Mouse (Mus musculus) intestine, postnatal 0 days (tissue): ENCODE results near the gene Traf4. TPM values are rescaled to one million over a fixed set of nuclear protein-coding genes. Genes with fewer than 3 reads are reported as not detected.

Experiments
- ATAC-seq: fragments of 200-750 bp; cut with Nextera tagmentation; 2 replicates; pipeline ENCODE4 v1.8.0; 2017; ENCODE audit warnings: mild to moderate bottlenecking, moderate TSS enrichment, moderate library complexity
- H3K27ac ChIP-seq: fragments of 300-500 bp; sonication (generic); 2 replicates; pipeline ENCODE4 v1.5.1; 2014; ENCODE audit warnings: mild to moderate bottlenecking, low read depth, low read length, moderate library complexity
- H3K27me3 ChIP-seq: fragments of 300-500 bp; sonication (generic); replicated peaks from 2 replicates; pipeline ENCODE4 v1.6.1; 2014; ENCODE audit warnings: low read length, mixed read lengths; ENCODE audit not compliant: control insufficient read depth, insufficient read depth
- H3K36me3 ChIP-seq: fragments of 300-500 bp; sonication (generic); 2 replicates; pipeline ENCODE4 v1.6.1; 2014; ENCODE audit warnings: mild to moderate bottlenecking, moderate library complexity; ENCODE audit not compliant: control insufficient read depth, insufficient read depth
- H3K4me1 ChIP-seq: fragments of 300-500 bp; sonication (generic); replicated peaks from 2 replicates; pipeline ENCODE4 v1.6.1; 2014; ENCODE audit warnings: antibody characterized with exemption, low read length, mixed read lengths; ENCODE audit not compliant: control insufficient read depth, insufficient read depth
- H3K4me2 ChIP-seq: fragments of 300-500 bp; sonication (generic); replicated peaks from 2 replicates; pipeline ENCODE4 v1.6.1; 2014; ENCODE audit warnings: low read depth, mild to moderate bottlenecking, moderate library complexity
- H3K4me3 ChIP-seq: fragments of 300-500 bp; sonication (generic); 2 replicates; pipeline ENCODE4 v1.5.1; 2014; ENCODE audit warnings: low read depth, low read length
- H3K9ac ChIP-seq: fragments of 300-500 bp; sonication (generic); 2 replicates; pipeline ENCODE4 v1.6.1; 2014; ENCODE audit warnings: mild to moderate bottlenecking, low read depth, low read length
- H3K9me3 ChIP-seq: fragments of 300-500 bp; sonication (generic); 2 replicates; pipeline ENCODE4 v1.6.1; 2016; ENCODE audit warnings: mixed run types; ENCODE audit not compliant: control insufficient read depth
- CTCF ChIP-seq: sonication (generic); IDR thresholded peaks from 2 replicates; pipeline ENCODE4 v1.5.1; 2016; ENCODE audit warnings: low read depth, mild to moderate bottlenecking, control low read depth, antibody characterized with exemption, moderate library complexity
- WGBS: fragments of 180-500 bp; shearing (Covaris S2); extraction: QIAGEN DNeasy Blood & Tissue Kit; methylation state at CpG from one replicate; pipeline ENCODE4 v1.1.7; 2014; 5-methylcytosine and 5-hydroxymethylcytosine counted together
- microRNA-seq: library from miRNA; unstranded; fragments of <30 nt; microRNA quantifications from one replicate; pipeline ENCODE4, GENCODE M21; 2016
- polyA plus RNA-seq: library from polyadenylated mRNA; unstranded; fragments of >200 nt; fragmentation: Nextera tagmentation; extraction: Ambion mirVana; gene quantifications from 2 replicates; pipeline ENCODE4 v1.2.1, GENCODE M21; 2015

Gene Traf4
- polyA plus RNA-seq, 1 experiment from 2014 or later: 30.8 TPM

DNA sequence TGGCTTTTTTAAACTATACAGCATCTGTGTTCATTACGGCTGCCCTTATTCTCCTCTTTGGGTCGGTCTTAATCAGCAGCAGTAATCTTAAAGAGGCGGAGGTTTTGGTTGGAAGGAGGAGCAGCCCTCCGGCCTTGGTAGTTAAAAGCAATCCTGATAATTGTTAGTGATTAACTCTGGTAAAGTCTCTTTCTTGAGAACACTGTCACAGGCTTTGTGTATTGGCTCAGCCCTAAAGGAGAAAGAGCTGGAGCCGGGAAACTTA is 49.3 kb downstream of the Traf4 start:
- Histone ChIP-seq H3K9me3 (no peaks in the 10 kb centered on the region), H3K4me3 (peak overlapping the region; percentile 59), H3K9ac (peak overlapping the region; percentile 41; the same call in 1 of the 2 replicates), H3K27me3 (no peaks in the 10 kb centered on the region), H3K27ac (no peak overlapping the region), H3K4me2 (peak overlapping the region; percentile 82), H3K4me1 (0 out of 2 replicates have a peak, but pooled peaks cover 3% of the 10 kb centered on the region), H3K36me3 (no peaks in the 10 kb centered on the region)
- WGBS: 11% methylated on average over 5 of the region's 5 CpGs
- ATAC-seq: no peak
- no peak for TF ChIP-seq CTCF

GRCm38 (mm10) chr11:78115367-78116145 is 49.8 kb downstream of the Traf4 start:
- H3K9ac ChIP-seq: peak overlapping the region; percentile 67
- peak overlapping the region; percentile 82 for H3K4me2 ChIP-seq
- no peaks in the 10 kb centered on the region for H3K9me3 ChIP-seq
- 0 out of 2 replicates have a peak overlapping the region, but pooled peaks have one; percentile 35 for H3K27ac ChIP-seq
- peak overlapping the region; percentile 59 for H3K4me3 ChIP-seq
- no peaks in the 10 kb centered on the region for H3K36me3 ChIP-seq
- 0 out of 2 replicates have a peak, but pooled peaks cover 3% of the 10 kb centered on the region for H3K4me1 ChIP-seq
- no peaks in the 10 kb centered on the region for H3K27me3 ChIP-seq
- WGBS: under 1% methylated on average over 37 of the region's 37 CpGs
- peak; percentile 99 for ATAC-seq
- no peak for TF ChIP-seq CTCF

DNA sequence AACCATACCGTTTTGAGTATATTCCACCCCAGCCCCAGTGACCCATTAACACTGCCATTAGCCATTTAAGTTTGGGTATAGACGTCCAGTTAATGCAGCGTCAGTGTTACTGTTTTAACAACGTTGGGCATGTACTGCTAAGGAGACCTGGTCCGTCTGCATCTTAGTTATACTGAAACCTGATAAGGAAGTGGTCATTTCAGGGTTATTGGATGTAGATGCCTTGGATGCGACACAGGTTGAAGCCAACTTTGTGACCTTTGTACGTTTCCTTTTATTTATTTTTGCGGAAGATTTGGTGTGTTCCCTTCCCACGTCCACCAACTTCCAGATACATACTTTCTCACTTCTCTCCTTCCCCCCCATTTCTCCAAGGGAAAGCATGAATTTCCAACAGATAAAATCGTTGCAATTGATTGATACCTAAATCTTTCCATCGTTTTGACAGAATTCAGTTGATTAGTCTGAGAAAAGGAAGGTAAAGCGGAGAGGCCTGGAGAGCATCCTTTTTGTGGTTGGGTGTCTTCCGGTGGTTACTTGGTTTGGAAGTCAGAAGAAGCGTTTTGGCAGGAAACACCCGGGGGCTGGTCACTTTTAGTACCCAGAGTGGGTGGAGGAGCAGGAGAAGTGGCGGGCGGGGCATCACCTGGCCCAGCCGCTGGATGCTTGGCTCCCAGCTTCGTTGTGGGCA is 50.6 kb downstream of the Traf4 start:
- ATAC-seq: no peak
- 5% methylated on average over 19 of the region's 19 CpGs for WGBS
- no peaks in the 10 kb centered on the region for H3K9me3 ChIP-seq
- peak overlapping the region; percentile 82 for H3K4me2 ChIP-seq
- TF ChIP-seq CTCF: no peak
- H3K4me3 ChIP-seq: peak overlapping the region; percentile 59
- H3K4me1 ChIP-seq: 0 out of 2 replicates have a peak, but pooled peaks cover 3% of the 10 kb centered on the region
- no peaks in the 10 kb centered on the region for H3K36me3 ChIP-seq
- H3K9ac ChIP-seq: peak overlapping the region; percentile 67
- 0 out of 2 replicates have a peak overlapping the region, but pooled peaks have one; percentile 35 for H3K27ac ChIP-seq
- H3K27me3 ChIP-seq: no peaks in the 10 kb centered on the region

DNA sequence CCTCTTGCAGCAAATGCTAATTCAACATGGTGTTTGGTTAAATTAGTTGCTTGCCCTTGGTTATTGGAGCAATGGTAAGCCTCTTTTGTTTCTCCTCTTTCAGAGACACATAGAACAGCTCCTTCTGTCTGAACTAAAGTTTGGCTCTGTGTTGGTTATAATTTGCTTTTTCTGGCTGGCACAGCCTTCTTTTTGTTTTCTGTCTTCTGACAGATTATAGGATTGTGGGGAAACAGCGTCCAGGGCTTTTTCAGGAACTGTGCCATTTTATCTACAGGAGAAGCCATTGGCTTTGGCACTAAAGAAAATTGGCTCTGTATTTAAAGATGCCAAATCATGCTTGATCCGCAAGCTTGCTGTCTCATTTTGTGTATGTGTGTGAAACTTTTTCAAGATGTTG is 51.8 kb downstream of the Traf4 start:
- Histone ChIP-seq H3K9me3 (no peaks in the 10 kb centered on the region), H3K4me1 (0 out of 2 replicates have a peak, but pooled peaks cover 3% of the 10 kb centered on the region), H3K27ac (no peak overlapping the region), H3K4me3 (no peak overlapping the region), H3K27me3 (no peaks in the 10 kb centered on the region), H3K36me3 (no peaks in the 10 kb centered on the region), H3K9ac (no peak overlapping the region), H3K4me2 (no peak overlapping the region)
- whole genome bisulfite sequencing: 93% methylated on average over 2 of the region's 2 CpGs
- no peak for ATAC-seq
- TF ChIP-seq CTCF: no peak

Small RNA genes lying within 50 kb of the gene (microRNA-seq; reads per million reads assigned to microRNA genes)
- not detected for gene Mir7653

Other genes with a start within 250 kb of the Traf4 start
- gene Sez6, start 234.8 kb downstream of the Traf4 start, polyA plus RNA-seq: 0.77 and 0.80 TPM in 2 replicates
- gene Phf12, start 182.8 kb downstream of the Traf4 start, polyA plus RNA-seq: 7.2 and 8.4 TPM in 2 replicates
- 4.4 and 5.2 TPM in 2 replicates for gene Dhrs13, start 133.3 kb downstream of the Traf4 start, polyA plus RNA-seq
- 23.0 and 23.3 TPM in 2 replicates for gene Flot2, start 127.7 kb downstream of the Traf4 start, polyA plus RNA-seq
- 12.2 and 13.0 TPM in 2 replicates for gene Eral1, start 85.2 kb downstream of the Traf4 start, polyA plus RNA-seq
- 10.6 and 11.5 TPM in 2 replicates for gene Fam222b, start 70.9 kb downstream of the Traf4 start, polyA plus RNA-seq
- gene Nek8, start 11.1 kb upstream of the Traf4 start, polyA plus RNA-seq: 5.7 and 5.8 TPM in 2 replicates
- 14.1 and 16.1 TPM in 2 replicates for gene Tlcd1, start 11.1 kb upstream of the Traf4 start, polyA plus RNA-seq
- 762 and 768 TPM in 2 replicates for gene Rpl23a, start 18.0 kb upstream of the Traf4 start, polyA plus RNA-seq
- gene Rab34, start 22.8 kb upstream of the Traf4 start, polyA plus RNA-seq: 33.9 and 35.4 TPM in 2 replicates
- gene Proca1, start 27.8 kb upstream of the Traf4 start, polyA plus RNA-seq: 0.77 and 1.1 TPM in 2 replicates
- gene Sdf2, start 80.2 kb upstream of the Traf4 start, polyA plus RNA-seq: 61.8 and 66.6 TPM in 2 replicates
- gene Supt6, start 80.4 kb upstream of the Traf4 start, polyA plus RNA-seq: 8.8 and 9.5 TPM in 2 replicates
- 49.9 and 54.9 TPM in 2 replicates for gene 2610507B11Rik, start 96.2 kb upstream of the Traf4 start, polyA plus RNA-seq
- 0.07 TPM in 1 of 2 replicates, not detected in the other for gene BC030499, start 125.3 kb upstream of the Traf4 start, polyA plus RNA-seq
- 4.5 and 4.6 TPM in 2 replicates for gene Spag5, start 135.9 kb upstream of the Traf4 start, polyA plus RNA-seq
- 9.3 and 9.4 TPM in 2 replicates for gene Aldoc, start 157.4 kb upstream of the Traf4 start, polyA plus RNA-seq
- gene Pigs, start 162.8 kb upstream of the Traf4 start, polyA plus RNA-seq: 58.6 and 60.8 TPM in 2 replicates
- gene Unc119, start 177.9 kb upstream of the Traf4 start, polyA plus RNA-seq: 26.9 and 28.4 TPM in 2 replicates
- gene Foxn1, start 221.0 kb upstream of the Traf4 start, polyA plus RNA-seq: not detected in 2 replicates